Mouse (Mus musculus) stomach, postnatal 0 days (tissue): Measurements from ENCODE around the gene Slco3a1. TPM values are rescaled to one million over a fixed set of nuclear protein-coding genes. Genes with fewer than 3 reads are reported as not detected.
A peak's percentile ranks its signal among the peaks of the same experiment; 100 is the strongest.

Experiments
- ATAC-seq: fragments of 200-750 bp; cut with Nextera tagmentation; 2 replicates; pipeline ENCODE4 v1.8.0; 2017; ENCODE audit not compliant: low FRiP score, low TSS enrichment
- DNase-seq: peaks from one replicate; pipeline ENCODE4 v3.0.0-alpha.2; 2016; ENCODE audit warnings: low spot score
- H3K27ac ChIP-seq: fragments of 300-500 bp; sonication (generic); replicated peaks from 2 replicates; pipeline ENCODE4 v1.5.1; 2014; ENCODE audit warnings: mild to moderate bottlenecking, control low read depth
- H3K27me3 ChIP-seq: fragments of 300-500 bp; sonication (generic); 2 replicates; pipeline ENCODE4 v1.6.1; 2014; ENCODE audit warnings: low read length; ENCODE audit not compliant: control insufficient read depth, insufficient read depth
- H3K36me3 ChIP-seq: fragments of 300-500 bp; sonication (generic); 2 replicates; pipeline ENCODE4 v1.6.1; 2014; ENCODE audit warnings: low read length, mixed read lengths; ENCODE audit not compliant: control insufficient read depth, insufficient read depth
- H3K4me1 ChIP-seq: fragments of 300-500 bp; sonication (generic); replicated peaks from 2 replicates; pipeline ENCODE4 v1.6.1; 2014; ENCODE audit warnings: antibody characterized with exemption; ENCODE audit not compliant: control insufficient read depth, insufficient read depth
- H3K4me2 ChIP-seq: fragments of 300-500 bp; sonication (generic); replicated peaks from 2 replicates; pipeline ENCODE4 v1.6.1; 2014; ENCODE audit warnings: low read depth, mild to moderate bottlenecking, control low read depth, moderate library complexity
- H3K4me3 ChIP-seq: fragments of 300-500 bp; sonication (generic); 2 replicates; pipeline ENCODE4 v1.5.1; 2014; ENCODE audit warnings: low read depth, low read length, control low read depth
- H3K9ac ChIP-seq: fragments of 300-500 bp; sonication (generic); 2 replicates; pipeline ENCODE4 v1.6.1; 2014; ENCODE audit warnings: mild to moderate bottlenecking, low read length, control low read depth, mixed read lengths
- H3K9me3 ChIP-seq: fragments of 300-500 bp; sonication (generic); 2 replicates; pipeline ENCODE4 v1.6.1; 2016; ENCODE audit warnings: low read length; ENCODE audit not compliant: control insufficient read depth
- CTCF ChIP-seq: IDR thresholded peaks from 2 replicates; pipeline ENCODE4 v1.5.1; 2016; ENCODE audit warnings: antibody characterized with exemption, low read depth, mild to moderate bottlenecking, moderate library complexity
- EP300 ChIP-seq: optimal IDR thresholded peaks from 2 replicates; pipeline ENCODE3; 2016; ENCODE audit warnings: antibody characterized with exemption
- WGBS: fragments of 180-500 bp; shearing (Covaris S2); extraction: QIAGEN DNeasy Blood & Tissue Kit; methylation state at CpG from one replicate; pipeline ENCODE4 v1.1.7; 2014; 5-methylcytosine and 5-hydroxymethylcytosine counted together
- polyA plus RNA-seq: library from polyadenylated mRNA; unstranded; fragments of >200 nt; fragmentation: Nextera tagmentation; extraction: Ambion mirVana; gene quantifications from 2 replicates; pipeline ENCODE4 v1.2.1, GENCODE M21; 2015

Gene Slco3a1
- polyA plus RNA-seq, 1 experiment from 2014 or later: 9.1 TPM

GRCm38 (mm10) chr7:74381051-74381450, 173.5 kb downstream of the Slco3a1 start:
- TF ChIP-seq EP300: no peak
- no peak for TF ChIP-seq CTCF
- ATAC-seq (peak; percentile 61; the same call in 1 of the 2 replicates), DNase-seq (no peak)
- no peak overlapping the region for H3K27ac ChIP-seq
- H3K4me1 ChIP-seq: 0 out of 2 replicates have a peak, but pooled peaks cover 3% of the 10 kb centered on the region
- H3K36me3 ChIP-seq: no peaks in the 10 kb centered on the region
- WGBS: 60% methylated on average over 2 of the region's 2 CpGs
- H3K9ac ChIP-seq: no peak overlapping the region
- H3K4me2 ChIP-seq: no peak overlapping the region
- no peak overlapping the region for H3K4me3 ChIP-seq
- no peaks in the 10 kb centered on the region for H3K27me3 ChIP-seq
- no peaks in the 10 kb centered on the region for H3K9me3 ChIP-seq

DNA sequence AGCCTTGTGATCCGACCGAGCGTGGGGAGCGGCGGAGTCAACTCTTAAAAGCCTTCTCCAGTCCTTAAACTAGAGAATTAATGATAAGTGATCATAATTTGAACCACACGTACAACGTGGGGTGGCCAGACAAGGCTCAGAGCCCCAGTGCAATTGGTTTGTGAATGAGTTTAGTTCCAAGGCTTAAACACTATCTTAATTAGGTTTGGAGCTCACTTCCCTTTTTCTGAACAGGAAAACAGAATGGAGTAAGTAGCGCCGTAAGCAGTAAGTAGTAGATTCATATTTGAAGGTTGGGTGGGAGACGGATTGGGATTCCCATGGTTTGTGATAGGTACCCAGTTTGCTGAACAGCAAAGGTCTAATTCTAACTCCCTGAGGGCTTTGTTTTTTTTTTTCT, 176.7 kb downstream of the Slco3a1 start:
- H3K4me3 ChIP-seq: no peak overlapping the region
- 0 out of 2 replicates have a peak, but pooled peaks cover 3% of the 10 kb centered on the region for H3K4me1 ChIP-seq
- no peaks in the 10 kb centered on the region for H3K9me3 ChIP-seq
- no peak for DNase-seq
- ATAC-seq: no peak
- WGBS: 84% methylated on average over 10 of the region's 10 CpGs
- no peak overlapping the region for H3K9ac ChIP-seq
- no peaks in the 10 kb centered on the region for H3K36me3 ChIP-seq
- no peak overlapping the region for H3K4me2 ChIP-seq
- no peak overlapping the region for H3K27ac ChIP-seq
- no peaks in the 10 kb centered on the region for H3K27me3 ChIP-seq
- TF ChIP-seq EP300 (no peak), CTCF (no peak)

DNA sequence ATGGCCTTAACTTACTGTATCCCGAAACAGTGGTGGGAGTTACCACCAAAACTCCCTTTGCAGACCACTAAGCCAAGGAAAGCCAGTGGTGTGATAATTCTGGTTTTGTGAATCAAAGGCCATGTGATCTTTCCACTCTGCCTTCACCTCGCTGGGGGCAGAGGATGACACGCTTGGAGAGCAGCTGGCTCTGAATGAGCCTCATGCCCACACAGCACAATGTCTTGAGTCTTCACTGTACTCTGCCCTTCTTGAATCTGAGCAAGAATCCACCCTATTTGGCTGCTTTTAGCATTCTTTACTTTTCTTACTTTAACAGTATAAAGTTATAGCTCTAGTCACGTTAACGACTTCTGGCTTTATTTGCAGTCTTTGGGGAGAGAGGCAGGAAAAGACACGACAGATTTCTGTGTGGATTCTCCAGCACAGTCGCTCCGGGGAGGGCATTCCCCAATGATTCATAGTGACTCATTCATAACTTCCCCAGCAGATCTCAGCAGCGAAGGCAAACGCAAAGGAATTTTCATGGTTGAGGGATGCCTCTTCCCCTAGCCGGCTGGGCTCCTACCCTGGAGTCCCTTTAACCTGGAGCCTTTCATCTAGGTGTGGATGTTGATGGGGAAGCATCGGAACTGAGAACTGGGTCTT, 178.1 kb downstream of the Slco3a1 start:
- Histone ChIP-seq H3K27ac (no peak overlapping the region), H3K4me3 (no peak overlapping the region), H3K4me2 (no peak overlapping the region), H3K9ac (no peak overlapping the region), H3K36me3 (no peaks in the 10 kb centered on the region), H3K9me3 (no peaks in the 10 kb centered on the region), H3K4me1 (0 out of 2 replicates have a peak, but pooled peaks cover 3% of the 10 kb centered on the region), H3K27me3 (no peaks in the 10 kb centered on the region)
- DNase-seq (no peak), ATAC-seq (0 out of 2 replicates have a peak, but pooled peaks have one; percentile 22)
- TF ChIP-seq EP300: no peak
- no peak for TF ChIP-seq CTCF
- WGBS: 35% methylated on average over 12 of the region's 12 CpGs

DNA sequence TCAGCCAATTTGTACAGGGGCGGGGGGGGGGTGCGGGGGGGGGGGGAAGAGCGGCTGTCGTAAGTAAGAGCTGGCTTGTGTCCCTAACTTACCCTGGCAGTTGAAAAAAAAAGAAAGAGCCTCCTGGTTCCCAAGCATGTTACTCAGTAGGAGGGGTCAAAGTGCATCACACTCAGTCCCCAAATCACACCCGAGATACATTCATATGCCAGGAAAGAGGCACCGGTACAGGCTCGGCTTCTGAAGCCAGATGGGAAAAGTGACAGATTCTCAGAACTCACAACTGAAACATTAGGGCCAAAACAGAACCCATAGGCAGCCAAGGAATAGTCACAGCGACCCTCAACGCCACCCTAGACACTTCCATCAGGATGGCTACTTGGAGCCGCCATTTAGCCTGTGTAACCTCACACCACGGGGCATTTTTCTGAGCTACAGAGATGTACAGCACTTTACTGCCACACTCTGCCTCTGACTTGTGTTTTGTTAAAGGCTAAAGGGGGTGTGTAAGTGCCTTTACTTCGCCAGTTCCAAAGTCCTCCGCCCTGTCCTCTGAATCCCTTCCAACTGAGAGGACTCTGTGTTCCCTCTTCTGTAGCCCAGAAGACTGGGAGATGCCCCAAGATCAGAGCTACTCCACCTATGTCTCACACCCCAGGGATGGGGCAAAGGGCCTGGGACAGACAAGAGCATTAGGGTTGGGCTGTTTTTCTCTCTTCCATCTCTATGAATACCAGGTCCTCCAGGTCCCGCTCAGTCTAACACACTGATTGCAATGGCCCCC, 179.2 kb downstream of the Slco3a1 start:
- TF ChIP-seq CTCF (no peak), EP300 (no peak)
- Histone ChIP-seq H3K9me3 (no peaks in the 10 kb centered on the region), H3K27ac (no peak overlapping the region), H3K27me3 (no peaks in the 10 kb centered on the region), H3K4me2 (no peak overlapping the region), H3K36me3 (no peaks in the 10 kb centered on the region), H3K4me3 (no peak overlapping the region), H3K4me1 (0 out of 2 replicates have a peak, but pooled peaks cover 3% of the 10 kb centered on the region), H3K9ac (no peak overlapping the region)
- ATAC-seq (no peak), DNase-seq (no peak)
- WGBS: 77% methylated on average over 12 of the region's 14 CpGs

GRCm38 (mm10) chr7:74373056-74373455, 181.5 kb downstream of the Slco3a1 start:
- H3K36me3 ChIP-seq: no peaks in the 10 kb centered on the region

DNA sequence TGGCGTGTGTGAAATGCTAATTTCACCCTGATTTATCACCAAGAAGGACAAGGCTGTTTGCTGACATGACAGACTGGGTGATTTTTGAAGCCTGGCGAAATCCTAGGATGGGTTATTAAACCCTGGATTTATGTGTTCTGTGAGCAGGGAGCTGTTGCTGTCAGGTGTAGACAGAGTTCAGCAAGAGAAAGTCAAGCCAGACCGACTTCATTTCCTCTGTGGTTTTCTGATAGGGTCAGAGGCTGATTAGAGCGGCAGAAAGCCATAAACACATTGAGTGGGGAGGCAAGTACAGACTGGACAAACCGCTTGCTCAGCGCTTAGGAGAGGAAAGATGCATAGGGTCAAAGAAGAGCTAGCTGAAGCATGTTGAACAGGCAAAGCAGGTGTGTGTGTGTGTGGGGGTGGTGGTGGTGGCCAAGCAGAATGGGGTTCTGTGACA, 182.4 kb downstream of the Slco3a1 start:
- H3K4me2 ChIP-seq: no peak overlapping the region
- H3K9me3 ChIP-seq: no peaks in the 10 kb centered on the region
- no peaks in the 10 kb centered on the region for H3K27me3 ChIP-seq
- ATAC-seq: no peak
- 48% methylated on average over 6 of the region's 6 CpGs for WGBS
- H3K4me1 ChIP-seq: 0 out of 2 replicates have a peak, but pooled peaks cover 3% of the 10 kb centered on the region
- no peak for DNase-seq
- H3K27ac ChIP-seq: no peak overlapping the region
- H3K36me3 ChIP-seq: no peaks in the 10 kb centered on the region
- H3K9ac ChIP-seq: no peak overlapping the region
- TF ChIP-seq EP300 (no peak), CTCF (no peak)
- no peak overlapping the region for H3K4me3 ChIP-seq

More at GRCm38 (mm10) chr7:74373056-74373455, 181.5 kb downstream of the Slco3a1 start:
- H3K27me3 ChIP-seq: no peaks in the 10 kb centered on the region
- no peak overlapping the region for H3K9ac ChIP-seq
- 0 out of 2 replicates have a peak, but pooled peaks cover 3% of the 10 kb centered on the region for H3K4me1 ChIP-seq
- DNase-seq (no peak), ATAC-seq (no peak)
- H3K4me3 ChIP-seq: no peak overlapping the region
- no peak overlapping the region for H3K27ac ChIP-seq
- TF ChIP-seq EP300 (no peak), CTCF (no peak)
- no peak overlapping the region for H3K4me2 ChIP-seq
- H3K9me3 ChIP-seq: no peaks in the 10 kb centered on the region
- 79% methylated on average over 6 of the region's 6 CpGs for WGBS
